Mouse (Mus musculus): ENCODE measurements around the gene Epyc. TPM values are rescaled to one million over a fixed set of nuclear protein-coding genes. Genes with fewer than 3 reads are reported as not detected.

The Epyc gene
- polyA plus RNA-seq, 1 experiment from 2014 or later = 0.23 TPM

- no peaks in the 10 kb centered on the region for H3K27me3 ChIP-seq (ENCODE audit: control insufficient read depth, insufficient read depth, low read length)
- no peak overlapping the region for H3K4me2 ChIP-seq
- H3K9ac ChIP-seq (ENCODE audit: low read depth, low read length) = no peak overlapping the region
- no peaks in the 10 kb centered on the region for H3K4me1 ChIP-seq (ENCODE audit: control insufficient read depth, insufficient read depth, low read length)
- no peaks in the 10 kb centered on the region for H3K9me3 ChIP-seq (replicated peaks; ENCODE audit: control insufficient read depth, low read length)
- no peak overlapping the region for H3K4me3 ChIP-seq (ENCODE audit: low read depth, low read length)
- ATAC-seq (replicated peaks; ENCODE audit: insufficient number of reproducible peaks, low FRiP score, low TSS enrichment) = no peak
- WGBS (ENCODE audit: insufficient replicate concordance) = 78% methylated on average over 3 of the region's 3 CpGs
- H3K36me3 ChIP-seq (ENCODE audit: control insufficient read depth, insufficient read depth, low read length) = no peaks in the 10 kb centered on the region
- H3K27ac ChIP-seq (ENCODE audit: low read depth, low read length) = no peak overlapping the region
These were observed 12.8 kb upstream of the Epyc start for GRCm38 (mm10) chr10:97631061-97631460.

GRCm38 (mm10) chr10:97641926-97642325 is 1.9 kb upstream of the Epyc start:
- no peak overlapping the region for H3K4me2 ChIP-seq
- no peaks in the 10 kb centered on the region for H3K4me1 ChIP-seq (ENCODE audit: control insufficient read depth, insufficient read depth, low read length)
- no peak overlapping the region for H3K4me3 ChIP-seq (ENCODE audit: low read depth, low read length)
- no peak overlapping the region for H3K9ac ChIP-seq (ENCODE audit: low read depth, low read length)
- no peak for ATAC-seq (replicated peaks; ENCODE audit: insufficient number of reproducible peaks, low FRiP score, low TSS enrichment)
- no peaks in the 10 kb centered on the region for H3K36me3 ChIP-seq (ENCODE audit: control insufficient read depth, insufficient read depth, low read length)
- H3K27ac ChIP-seq (ENCODE audit: low read depth, low read length) = no peak overlapping the region
- WGBS (ENCODE audit: insufficient replicate concordance) = 80% methylated on average over 2 of the region's 2 CpGs
- H3K9me3 ChIP-seq (replicated peaks; ENCODE audit: control insufficient read depth, low read length) = no peaks in the 10 kb centered on the region
- no peaks in the 10 kb centered on the region for H3K27me3 ChIP-seq (ENCODE audit: control insufficient read depth, insufficient read depth, low read length)

- Histone ChIP-seq H3K4me2 (no peak overlapping the region), H3K9ac (ENCODE audit: low read depth, low read length) (no peak overlapping the region), H3K9me3 (replicated peaks; ENCODE audit: control insufficient read depth, low read length) (no peaks in the 10 kb centered on the region), H3K27me3 (ENCODE audit: control insufficient read depth, insufficient read depth, low read length) (no peaks in the 10 kb centered on the region), H3K36me3 (ENCODE audit: control insufficient read depth, insufficient read depth, low read length) (no peaks in the 10 kb centered on the region), H3K4me1 (ENCODE audit: control insufficient read depth, insufficient read depth, low read length) (no peaks in the 10 kb centered on the region), H3K4me3 (ENCODE audit: low read depth, low read length) (no peak overlapping the region), H3K27ac (ENCODE audit: low read depth, low read length) (no peak overlapping the region)
- ATAC-seq (replicated peaks; ENCODE audit: insufficient number of reproducible peaks, low FRiP score, low TSS enrichment) = no peak
- WGBS (ENCODE audit: insufficient replicate concordance) = 69% methylated on average over 2 of the region's 2 CpGs
These were observed 6.5 kb downstream of the Epyc start for GRCm38 (mm10) chr10:97650334-97650733.

DNA sequence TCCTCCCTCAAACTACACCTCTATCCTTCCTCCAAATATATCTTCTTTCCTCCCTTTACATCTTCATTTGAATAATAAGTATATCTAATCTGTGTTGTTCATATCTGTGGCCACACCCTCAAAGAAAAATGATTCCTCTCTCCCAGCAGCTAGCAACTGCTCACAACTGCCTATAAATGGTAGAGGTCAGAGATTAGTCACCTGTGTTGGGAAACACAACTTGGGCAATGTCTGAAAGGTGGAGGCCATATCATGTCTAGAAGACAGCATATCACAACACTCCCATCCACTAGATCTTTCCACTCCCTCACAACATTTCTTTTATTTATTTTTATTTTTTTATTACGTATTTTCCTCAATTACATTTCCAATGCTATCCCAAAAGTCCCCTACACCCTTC is 15.6 kb downstream of the Epyc start:
- Histone ChIP-seq H3K36me3 (ENCODE audit: control insufficient read depth, insufficient read depth, low read length) (no peaks in the 10 kb centered on the region), H3K4me2 (no peak overlapping the region), H3K27me3 (ENCODE audit: control insufficient read depth, insufficient read depth, low read length) (no peaks in the 10 kb centered on the region), H3K9ac (ENCODE audit: low read depth, low read length) (no peak overlapping the region), H3K27ac (ENCODE audit: low read depth, low read length) (no peak overlapping the region), H3K4me3 (ENCODE audit: low read depth, low read length) (no peak overlapping the region), H3K9me3 (replicated peaks; ENCODE audit: control insufficient read depth, low read length) (no peaks in the 10 kb centered on the region), H3K4me1 (ENCODE audit: control insufficient read depth, insufficient read depth, low read length) (no peaks in the 10 kb centered on the region)
- WGBS (ENCODE audit: insufficient replicate concordance) = 74% methylated on average over 1 of the region's 1 CpGs
- ATAC-seq (replicated peaks; ENCODE audit: insufficient number of reproducible peaks, low FRiP score, low TSS enrichment) = no peak

GRCm38 (mm10) chr10:97668656-97669055 is 24.8 kb downstream of the Epyc start:
- Histone ChIP-seq H3K36me3 (ENCODE audit: control insufficient read depth, insufficient read depth, low read length) (no peaks in the 10 kb centered on the region), H3K9me3 (replicated peaks; ENCODE audit: control insufficient read depth, low read length) (no peaks in the 10 kb centered on the region), H3K4me3 (ENCODE audit: low read depth, low read length) (no peak overlapping the region), H3K9ac (ENCODE audit: low read depth, low read length) (no peak overlapping the region), H3K27ac (ENCODE audit: low read depth, low read length) (no peak overlapping the region), H3K4me2 (no peak overlapping the region), H3K4me1 (ENCODE audit: control insufficient read depth, insufficient read depth, low read length) (no peaks in the 10 kb centered on the region), H3K27me3 (ENCODE audit: control insufficient read depth, insufficient read depth, low read length) (no peaks in the 10 kb centered on the region)
- no peak for ATAC-seq (replicated peaks; ENCODE audit: insufficient number of reproducible peaks, low FRiP score, low TSS enrichment)
- WGBS (ENCODE audit: insufficient replicate concordance) = 70% methylated on average over 4 of the region's 4 CpGs

DNA sequence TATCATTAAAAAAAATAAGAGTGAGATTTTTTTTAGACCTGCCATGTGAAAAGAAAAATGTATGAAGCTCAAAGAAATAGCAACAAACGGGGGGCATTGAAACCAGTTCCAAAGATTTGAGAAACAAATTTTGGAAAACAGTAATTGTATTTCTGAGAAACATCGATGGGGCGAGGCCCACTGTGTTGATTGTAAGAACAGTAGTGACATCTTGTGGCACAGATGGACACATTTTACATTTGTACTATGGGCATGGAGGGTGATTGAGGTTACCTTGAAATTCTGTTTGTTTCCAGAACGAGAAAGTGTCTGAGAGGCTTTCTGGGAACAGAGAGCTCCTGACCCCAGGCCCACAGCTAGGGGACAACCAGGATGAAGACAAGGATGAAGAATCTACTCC is 26.3 kb downstream of the Epyc start:
- Histone ChIP-seq H3K4me1 (ENCODE audit: control insufficient read depth, insufficient read depth, low read length) (no peaks in the 10 kb centered on the region), H3K9me3 (replicated peaks; ENCODE audit: control insufficient read depth, low read length) (no peaks in the 10 kb centered on the region), H3K9ac (ENCODE audit: low read depth, low read length) (no peak overlapping the region), H3K27me3 (ENCODE audit: control insufficient read depth, insufficient read depth, low read length) (no peaks in the 10 kb centered on the region), H3K36me3 (ENCODE audit: control insufficient read depth, insufficient read depth, low read length) (no peaks in the 10 kb centered on the region), H3K27ac (ENCODE audit: low read depth, low read length) (no peak overlapping the region), H3K4me2 (no peak overlapping the region), H3K4me3 (ENCODE audit: low read depth, low read length) (no peak overlapping the region)
- ATAC-seq (replicated peaks; ENCODE audit: insufficient number of reproducible peaks, low FRiP score, low TSS enrichment) = no peak
- WGBS (ENCODE audit: insufficient replicate concordance) = 51% methylated on average over 4 of the region's 4 CpGs

- ATAC-seq (replicated peaks; ENCODE audit: insufficient number of reproducible peaks, low FRiP score, low TSS enrichment) = no peak
- Histone ChIP-seq H3K9me3 (replicated peaks; ENCODE audit: control insufficient read depth, low read length) (no peaks in the 10 kb centered on the region), H3K4me3 (ENCODE audit: low read depth, low read length) (no peak overlapping the region), H3K27ac (ENCODE audit: low read depth, low read length) (no peak overlapping the region), H3K4me2 (no peak overlapping the region), H3K27me3 (ENCODE audit: control insufficient read depth, insufficient read depth, low read length) (no peaks in the 10 kb centered on the region), H3K4me1 (ENCODE audit: control insufficient read depth, insufficient read depth, low read length) (no peaks in the 10 kb centered on the region), H3K36me3 (ENCODE audit: control insufficient read depth, insufficient read depth, low read length) (no peaks in the 10 kb centered on the region), H3K9ac (ENCODE audit: low read depth, low read length) (no peak overlapping the region)
- WGBS (ENCODE audit: insufficient replicate concordance) = 58% methylated on average over 2 of the region's 2 CpGs
These were observed 29.4 kb downstream of the Epyc start for GRCm38 (mm10) chr10:97673239-97673638.

- H3K9ac ChIP-seq (ENCODE audit: low read depth, low read length) = no peak overlapping the region
- no peaks in the 10 kb centered on the region for H3K27me3 ChIP-seq (ENCODE audit: control insufficient read depth, insufficient read depth, low read length)
- H3K36me3 ChIP-seq (ENCODE audit: control insufficient read depth, insufficient read depth, low read length) = no peaks in the 10 kb centered on the region
- no peak overlapping the region for H3K27ac ChIP-seq (ENCODE audit: low read depth, low read length)
- no peak for ATAC-seq (replicated peaks; ENCODE audit: insufficient number of reproducible peaks, low FRiP score, low TSS enrichment)
- H3K4me2 ChIP-seq = no peak overlapping the region
- no peaks in the 10 kb centered on the region for H3K4me1 ChIP-seq (ENCODE audit: control insufficient read depth, insufficient read depth, low read length)
- H3K4me3 ChIP-seq (ENCODE audit: low read depth, low read length) = no peak overlapping the region
- no peaks in the 10 kb centered on the region for H3K9me3 ChIP-seq (replicated peaks; ENCODE audit: control insufficient read depth, low read length)
These were observed 39.1 kb downstream of the Epyc start for GRCm38 (mm10) chr10:97682981-97683380.

DNA sequence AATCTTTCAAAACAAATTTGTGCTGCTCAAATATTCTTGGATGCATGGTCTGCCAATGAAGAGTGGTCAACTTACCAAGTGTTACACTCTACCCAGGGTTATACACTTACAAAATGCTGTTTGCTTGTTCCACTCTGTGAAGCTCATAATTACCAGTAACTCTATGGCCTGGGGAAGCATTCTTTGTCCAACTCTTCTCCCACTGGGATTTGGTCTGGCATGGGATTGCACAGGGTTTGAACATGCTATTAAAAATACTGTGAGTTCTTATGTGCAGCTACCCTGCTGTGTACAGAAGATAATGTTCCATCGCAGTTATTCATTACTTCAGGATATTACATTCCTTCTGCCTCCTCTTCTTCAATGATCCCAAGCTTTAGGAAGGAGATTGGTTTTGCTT is 43.3 kb downstream of the Epyc start:
- no peak for ATAC-seq (replicated peaks; ENCODE audit: insufficient number of reproducible peaks, low FRiP score, low TSS enrichment)
- 81% methylated on average over 1 of the region's 1 CpGs for WGBS (ENCODE audit: insufficient replicate concordance)

More for the DNA sequence above, 43.3 kb downstream of the Epyc start:
- Histone ChIP-seq H3K4me3 (ENCODE audit: low read depth, low read length) (no peak overlapping the region), H3K36me3 (ENCODE audit: control insufficient read depth, insufficient read depth, low read length) (no peaks in the 10 kb centered on the region), H3K9ac (ENCODE audit: low read depth, low read length) (no peak overlapping the region), H3K27ac (ENCODE audit: low read depth, low read length) (no peak overlapping the region), H3K4me1 (ENCODE audit: control insufficient read depth, insufficient read depth, low read length) (no peaks in the 10 kb centered on the region), H3K27me3 (ENCODE audit: control insufficient read depth, insufficient read depth, low read length) (no peaks in the 10 kb centered on the region), H3K4me2 (no peak overlapping the region), H3K9me3 (replicated peaks; ENCODE audit: control insufficient read depth, low read length) (no peaks in the 10 kb centered on the region)
